Mouse (Mus musculus) heart, embryonic 14.5 days (tissue): ENCODE data around the gene Eml4. TPM values are rescaled to one million over a fixed set of nuclear protein-coding genes. Genes with fewer than 3 reads are reported as not detected.

Experiments
- ATAC-seq: fragments of 200-750 bp; cut with Nextera tagmentation; 2 replicates; pipeline ENCODE4 v1.8.0; 2017; ENCODE audit warnings: low read depth, moderate TSS enrichment; ENCODE audit not compliant: insufficient number of reproducible peaks, insufficient read depth, low FRiP score
- H3K27ac ChIP-seq, 2 experiments: fragments of 200-500 bp in 1 of 2; fragments of 300-500 bp in 1 of 2; sonication (generic) in 1 of 2; replicated peaks in 1 of 2; 2 replicates each; pipeline ENCODE4 v1.5.1; 2012 to 2014; ENCODE audit warnings: low read depth in 2 of 2, low read length in 2 of 2, control low read depth in 1 of 2, mild to moderate bottlenecking in 1 of 2, mixed read lengths in 1 of 2; ENCODE audit not compliant: control insufficient read depth in 1 of 2, insufficient read depth in 1 of 2
- H3K27me3 ChIP-seq: fragments of 300-500 bp; sonication (generic); 2 replicates; pipeline ENCODE4 v1.6.1; 2014; ENCODE audit warnings: mild to moderate bottlenecking, low read length, control low read depth; ENCODE audit not compliant: control insufficient read depth, insufficient read depth
- H3K36me3 ChIP-seq: fragments of 300-500 bp; sonication (generic); 2 replicates; pipeline ENCODE4 v1.6.1; 2014; ENCODE audit warnings: mild to moderate bottlenecking, control low read depth, low read length, mixed read lengths; ENCODE audit not compliant: control insufficient read depth, insufficient read depth
- H3K4me1 ChIP-seq, 2 experiments: fragments of 200-500 bp in 1 of 2; fragments of 300-500 bp in 1 of 2; sonication (generic) in 1 of 2; 2 replicates each; pipeline ENCODE4 v1.6.1; 2012 to 2014; ENCODE audit warnings: low read length in 2 of 2, control low read depth in 1 of 2, mixed read lengths in 1 of 2; ENCODE audit not compliant: control insufficient read depth in 2 of 2, insufficient read depth in 2 of 2
- H3K4me2 ChIP-seq: fragments of 300-500 bp; sonication (generic); 2 replicates; pipeline ENCODE4 v1.6.1; 2014; ENCODE audit warnings: mild to moderate bottlenecking, low read length
- H3K4me3 ChIP-seq, 2 experiments: fragments of 200-500 bp in 1 of 2; fragments of 300-500 bp in 1 of 2; sonication (generic) in 1 of 2; 2 replicates each; pipeline ENCODE4 v1.5.1; 2012 to 2014; ENCODE audit warnings: low read length in 2 of 2, mild to moderate bottlenecking in 2 of 2, control low read depth in 1 of 2, low read depth in 1 of 2, moderate library complexity in 1 of 2; ENCODE audit not compliant: control insufficient read depth in 1 of 2, insufficient read depth in 1 of 2
- H3K9ac ChIP-seq: fragments of 300-500 bp; sonication (generic); 2 replicates; pipeline ENCODE4 v1.6.1; 2014; ENCODE audit warnings: mild to moderate bottlenecking, low read length
- H3K9me3 ChIP-seq: fragments of 300-500 bp; sonication (generic); 2 replicates; pipeline ENCODE4 v1.6.1; 2016; ENCODE audit warnings: low read length, control low read depth; ENCODE audit not compliant: control insufficient read depth
- WGBS: fragments of 180-500 bp; shearing (Covaris S2); extraction: QIAGEN DNeasy Blood & Tissue Kit; methylation state at CpG from one replicate; pipeline ENCODE4 v1.1.7; 2014; 5-methylcytosine and 5-hydroxymethylcytosine counted together
- polyA plus RNA-seq: library from polyadenylated mRNA; unstranded; fragments of >200 nt; fragmentation: Nextera tagmentation; extraction: Ambion mirVana; gene quantifications from 2 replicates; pipeline ENCODE4 v1.2.1, GENCODE M21; 2014

Eml4 gene
- polyA plus RNA-seq, 1 experiment from 2014 or later = 20.7 TPM

DNA sequence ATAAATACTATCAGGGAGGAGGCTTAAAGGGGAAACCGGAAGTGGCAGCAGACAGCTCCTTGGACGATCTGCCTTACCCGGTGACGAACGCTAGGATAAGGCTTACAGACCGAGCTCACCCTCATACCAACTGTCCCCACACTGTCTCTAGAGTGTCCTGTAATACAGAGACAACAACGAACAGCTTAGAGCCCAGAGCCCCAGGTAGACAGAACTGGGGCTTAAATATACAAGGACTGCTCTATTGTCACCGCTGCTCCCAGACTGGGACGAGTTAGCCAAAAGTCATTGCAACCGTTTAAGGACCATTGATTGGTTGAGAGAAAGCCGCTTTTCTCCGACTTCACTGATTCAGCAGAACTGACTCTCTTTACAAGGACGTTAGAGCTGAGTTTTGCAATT, 15.5 kb upstream of the Eml4 start:
- Histone ChIP-seq H3K9me3 (no peaks in the 10 kb centered on the region), H3K4me3 (peak overlapping the region; percentile 23 to 36; a peak in 3 of 4 replicates), H3K9ac (peak overlapping the region; percentile 56), H3K4me2 (peak overlapping the region; percentile 57), H3K27me3 (no peaks in the 10 kb centered on the region), H3K27ac (no peak overlapping the region; a peak in 1 of 4 replicates), H3K4me1 (peaks cover 10 to 14% of the 10 kb centered on the region in 2 experiments), H3K36me3 (no peaks in the 10 kb centered on the region)
- WGBS = 34% methylated on average over 13 of the region's 13 CpGs
- no peak for ATAC-seq

DNA sequence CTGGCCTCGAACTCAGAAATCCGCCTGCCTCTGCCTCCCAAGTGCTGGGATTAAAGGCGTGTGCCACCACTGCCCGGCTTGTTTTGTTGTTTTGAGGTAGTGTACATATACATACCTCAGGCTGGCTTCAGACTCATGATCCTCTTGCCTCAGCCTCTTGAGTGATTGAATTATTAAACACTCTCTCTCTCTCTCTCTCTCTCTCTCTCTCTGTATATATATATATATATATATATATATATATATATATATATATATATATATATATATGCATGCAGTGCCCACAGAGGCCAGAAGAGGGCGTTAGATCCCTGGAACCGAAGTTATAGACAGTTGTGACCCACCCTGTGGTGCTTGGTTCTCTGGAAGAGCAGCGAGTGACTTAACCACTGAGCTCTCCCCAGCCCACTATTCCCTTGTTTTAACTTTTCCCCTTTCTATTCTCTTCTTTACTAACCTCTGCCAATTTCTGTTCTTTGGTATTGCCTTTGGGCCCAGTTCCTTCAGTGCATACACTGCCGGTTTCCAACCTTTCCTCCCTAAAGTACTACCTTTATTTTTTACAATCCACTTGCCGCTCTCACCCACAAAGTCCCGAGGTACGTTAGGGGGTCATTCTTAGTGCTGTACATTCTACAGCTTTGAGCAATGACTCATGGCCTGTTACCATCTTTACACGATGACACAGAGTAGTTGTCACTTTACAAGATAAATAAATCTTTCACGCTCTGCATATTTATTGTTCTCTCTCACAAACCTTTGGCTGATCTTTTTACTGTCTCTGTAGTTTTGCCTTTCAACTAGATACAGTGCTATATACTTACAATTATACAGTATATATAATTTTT, 13.5 kb upstream of the Eml4 start:
- H3K4me3 ChIP-seq = no peak overlapping the region

DNA sequence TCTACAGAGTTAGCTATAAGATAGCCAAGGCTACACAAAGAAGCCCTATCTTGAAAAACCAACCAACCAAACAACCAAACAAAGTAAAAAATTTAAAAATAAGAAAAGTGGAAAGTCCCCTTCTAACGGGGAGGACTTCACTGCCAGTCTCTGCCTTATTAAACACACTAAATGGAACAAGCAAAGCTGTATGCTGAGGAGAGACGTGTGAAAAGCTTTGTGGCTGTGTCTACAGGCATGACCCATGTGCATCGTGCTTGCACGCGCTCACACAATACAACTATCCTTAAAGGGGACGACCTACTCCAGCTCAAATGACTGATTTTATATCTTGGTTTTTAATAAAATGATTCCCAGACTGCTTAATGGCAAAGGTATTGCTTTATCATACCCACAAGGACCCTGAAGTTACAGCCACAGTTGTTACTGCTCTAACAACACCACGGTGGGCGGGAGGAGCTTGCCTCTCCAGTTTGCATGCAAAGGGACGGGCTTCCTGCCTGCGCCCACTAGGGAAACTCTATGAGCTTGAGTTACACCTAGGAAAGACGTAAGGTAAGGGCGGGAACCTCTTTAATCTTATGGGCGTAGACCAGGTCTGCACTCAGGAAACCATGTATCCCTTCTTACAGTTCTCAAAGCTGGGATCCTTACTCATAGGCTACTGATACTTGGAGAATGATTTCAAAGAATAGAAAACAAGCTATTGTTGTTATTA, 11.2 kb upstream of the Eml4 start:
- no peak overlapping the region for H3K4me3 ChIP-seq
- no peaks in the 10 kb centered on the region for H3K36me3 ChIP-seq
- peaks cover 11% of the 10 kb centered on the region in 2 experiments for H3K4me1 ChIP-seq
- H3K27me3 ChIP-seq = no peaks in the 10 kb centered on the region
- no peaks in the 10 kb centered on the region for H3K9me3 ChIP-seq
- H3K27ac ChIP-seq = no peak overlapping the region
- no peak for ATAC-seq
- no peak overlapping the region for H3K9ac ChIP-seq
- WGBS = 82% methylated on average over 13 of the region's 13 CpGs
- no peak overlapping the region for H3K4me2 ChIP-seq

More for the DNA sequence above, 13.5 kb upstream of the Eml4 start:
- WGBS = 60% methylated on average over 13 of the region's 13 CpGs
- H3K36me3 ChIP-seq = no peaks in the 10 kb centered on the region
- no peaks in the 10 kb centered on the region for H3K27me3 ChIP-seq
- H3K4me2 ChIP-seq = no peak overlapping the region
- H3K27ac ChIP-seq = no peak overlapping the region
- H3K4me1 ChIP-seq = peaks cover 11% of the 10 kb centered on the region in 2 experiments
- no peak overlapping the region for H3K9ac ChIP-seq
- no peaks in the 10 kb centered on the region for H3K9me3 ChIP-seq
- no peak for ATAC-seq

DNA sequence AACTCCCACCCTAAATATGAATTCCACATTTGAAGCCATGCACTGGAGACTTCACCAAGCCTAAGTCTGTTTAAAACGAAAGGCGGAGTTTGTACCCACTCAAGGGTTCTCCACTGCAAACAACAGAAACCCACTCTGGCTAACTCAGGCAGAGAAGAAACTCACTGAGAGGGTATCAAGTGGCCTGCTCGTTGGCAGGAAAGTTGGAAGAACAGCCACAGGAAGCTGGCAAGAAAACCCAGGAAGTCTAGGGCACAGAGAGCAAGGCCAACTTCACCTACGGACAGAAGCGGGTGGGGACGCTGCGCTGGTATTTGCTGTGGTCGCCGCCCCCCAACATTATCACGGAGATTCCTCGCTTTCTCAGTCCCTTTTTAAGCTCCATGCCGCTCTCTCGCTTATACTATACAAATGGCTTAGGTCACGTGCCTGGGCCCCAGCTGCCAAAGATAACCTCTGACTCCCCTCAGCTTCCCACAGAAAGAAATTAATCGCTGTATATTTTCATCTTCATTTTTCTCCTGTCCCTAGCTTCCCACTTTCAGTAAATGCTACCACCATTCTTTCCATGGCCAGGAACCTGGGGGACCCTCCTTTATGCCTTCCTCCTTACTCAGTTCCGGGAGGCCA, 9.7 kb upstream of the Eml4 start:
- WGBS = 38% methylated on average over 16 of the region's 16 CpGs
- Histone ChIP-seq H3K36me3 (no peaks in the 10 kb centered on the region), H3K9ac (no peak overlapping the region), H3K4me2 (peak overlapping the region; percentile 34), H3K27me3 (no peaks in the 10 kb centered on the region), H3K4me1 (peaks cover 6 to 7% of the 10 kb centered on the region in 2 experiments; a peak in 3 of 4 replicates), H3K4me3 (no peak overlapping the region), H3K9me3 (no peaks in the 10 kb centered on the region), H3K27ac (no peak overlapping the region)
- ATAC-seq = no peak

DNA sequence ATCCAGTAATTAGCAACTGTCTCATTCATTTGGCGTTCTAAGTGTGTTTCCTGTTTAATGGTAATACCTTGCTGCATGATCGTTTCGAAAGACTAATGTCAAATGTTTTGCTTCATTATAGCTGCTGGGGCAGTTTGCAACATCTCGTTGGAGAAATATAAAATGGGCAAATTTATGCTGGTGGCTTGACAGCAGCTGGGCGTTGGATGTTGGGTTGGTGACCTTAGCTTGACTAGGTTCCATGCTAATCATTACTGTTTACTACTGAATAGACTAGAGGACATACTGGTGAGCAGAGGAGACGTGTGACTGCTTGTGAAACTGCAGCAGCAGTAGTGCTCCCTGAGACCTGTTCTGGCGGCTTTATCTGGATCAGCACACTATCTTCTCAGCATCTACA, 6.5 kb upstream of the Eml4 start:
- Histone ChIP-seq H3K4me2 (no peak overlapping the region), H3K36me3 (no peaks in the 10 kb centered on the region), H3K9ac (no peak overlapping the region), H3K27me3 (no peaks in the 10 kb centered on the region), H3K4me3 (no peak overlapping the region), H3K27ac (no peak overlapping the region), H3K9me3 (no peaks in the 10 kb centered on the region), H3K4me1 (peaks cover 6 to 7% of the 10 kb centered on the region in 2 experiments; a peak in 3 of 4 replicates)
- no peak for ATAC-seq
- 81% methylated on average over 7 of the region's 7 CpGs for WGBS

DNA sequence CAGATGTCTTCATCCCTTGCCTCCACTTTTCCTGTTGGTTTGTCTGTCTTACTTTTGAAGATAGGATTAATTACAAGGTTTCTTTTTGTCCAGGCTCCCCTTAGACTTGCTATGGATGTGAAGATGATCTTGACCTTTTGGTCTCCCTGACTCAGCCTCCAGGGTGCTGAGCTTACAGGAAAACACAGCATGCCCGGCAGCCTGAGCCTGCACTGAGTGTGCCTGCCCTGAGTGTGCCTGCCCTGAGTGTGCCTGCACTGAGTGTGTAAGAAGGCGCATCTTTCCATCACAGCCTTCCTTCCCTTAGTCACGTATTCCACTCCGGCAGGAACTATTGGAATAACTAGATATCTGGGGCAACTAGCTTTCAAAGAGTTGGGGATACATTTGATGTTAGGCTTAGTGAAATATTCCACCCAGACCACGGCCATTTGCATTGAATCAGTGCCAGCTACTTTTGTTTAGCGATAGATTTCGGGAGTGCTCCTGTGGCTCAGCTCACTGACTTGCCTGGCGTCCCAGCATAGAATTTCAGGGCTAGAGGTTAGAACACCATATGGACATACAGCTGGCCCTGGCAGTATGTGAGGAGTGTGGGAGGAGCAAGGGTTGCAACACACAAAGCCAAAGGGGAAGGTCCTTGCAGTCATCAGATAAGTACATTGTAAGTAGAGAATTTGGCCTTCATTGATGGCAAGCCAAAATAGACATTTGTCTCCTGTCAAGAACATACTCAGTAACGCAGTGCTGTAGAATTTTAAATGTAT, 2.5 kb upstream of the Eml4 start:
- WGBS = 76% methylated on average over 9 of the region's 9 CpGs
- no peak for ATAC-seq
- Histone ChIP-seq H3K4me3 (no peak overlapping the region), H3K4me2 (no peak overlapping the region), H3K4me1 (peaks cover 0 to 11% of the 10 kb centered on the region in 2 experiments; a peak in 3 of 4 replicates), H3K27me3 (no peaks in the 10 kb centered on the region), H3K36me3 (no peaks in the 10 kb centered on the region), H3K9ac (no peak overlapping the region), H3K9me3 (no peaks in the 10 kb centered on the region), H3K27ac (no peak overlapping the region)

DNA sequence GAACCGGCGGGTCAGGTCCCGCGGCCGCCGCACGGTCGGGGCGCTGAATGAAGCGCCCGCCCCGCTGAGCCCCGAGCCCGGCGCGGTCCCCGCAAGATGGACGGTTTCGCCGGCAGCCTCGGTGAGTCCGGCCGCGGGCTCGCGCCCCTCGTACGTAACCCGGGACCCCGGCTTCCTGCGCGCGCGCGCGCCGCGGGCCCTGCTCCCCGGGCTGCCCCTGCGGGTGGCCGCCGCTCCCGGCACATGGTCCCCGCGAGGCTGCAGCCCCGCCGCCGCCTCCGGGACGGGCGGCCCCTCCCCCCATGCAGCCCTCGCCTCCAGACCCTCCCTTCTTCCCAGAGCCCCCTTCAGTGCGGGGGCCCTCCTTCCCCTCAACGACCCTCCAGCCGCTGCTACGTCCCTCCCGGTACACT, 394 bp downstream of the Eml4 start:
- Histone ChIP-seq H3K4me3 (peak overlapping the region; percentile 75 to 87), H3K4me2 (peak overlapping the region; percentile 79), H3K9ac (peak overlapping the region; percentile 94), H3K27ac (peak overlapping the region; percentile 46 to 89), H3K36me3 (no peaks in the 10 kb centered on the region), H3K27me3 (no peaks in the 10 kb centered on the region), H3K9me3 (no peaks in the 10 kb centered on the region), H3K4me1 (peaks cover 0 to 24% of the 10 kb centered on the region in 2 experiments; a peak in 3 of 4 replicates)
- peak; percentile 70 for ATAC-seq
- WGBS = under 1% methylated on average over 43 of the region's 57 CpGs
